Mouse (Mus musculus): ENCODE data around the gene Mrps7. TPM values are rescaled to one million over a fixed set of nuclear protein-coding genes. Genes with fewer than 3 reads are reported as not detected.
"Not testable (repeated sequence)": the region's sequence is repeated elsewhere in the genome, so short reads cannot be mapped to it uniquely, and the experiment has no call there.

The Mrps7 gene
- polyA plus RNA-seq, 1 experiment from 2014 or later = 105 TPM

GRCm38 (mm10) chr11:115645498-115645897 lies 41.8 kb downstream of the Mrps7 start:
- H3K27me3 ChIP-seq (ENCODE audit: control insufficient read depth, insufficient read depth, low read length) = not testable (repeated sequence)
- WGBS = 89% methylated on average over 14 of the region's 14 CpGs

DNA sequence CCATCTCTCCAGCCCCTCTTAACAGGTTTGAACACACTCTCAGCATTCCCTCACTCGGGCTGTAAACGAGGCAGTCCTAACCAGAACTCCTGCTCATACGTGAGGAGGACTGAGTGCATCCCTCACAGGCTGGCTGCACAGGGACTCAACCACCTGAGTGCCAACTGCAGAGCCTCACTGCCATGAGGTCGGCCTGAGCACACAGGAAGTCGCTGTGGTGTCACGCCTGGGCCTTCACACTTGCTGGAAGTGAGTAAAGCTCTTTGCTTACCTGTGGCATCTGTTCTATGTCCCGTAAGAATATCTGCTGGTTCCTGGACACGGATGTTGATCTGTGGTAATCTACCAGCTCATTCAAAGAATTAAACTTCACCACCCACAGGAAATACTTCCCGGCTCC lies 42.7 kb downstream of the Mrps7 start:
- no peaks in the 10 kb centered on the region for H3K27me3 ChIP-seq (ENCODE audit: control insufficient read depth, insufficient read depth, low read length)
- WGBS = 96% methylated on average over 9 of the region's 9 CpGs

More at GRCm38 (mm10) chr11:115645498-115645897, 41.8 kb downstream of the Mrps7 start:
- not testable (repeated sequence) for H3K36me3 ChIP-seq (ENCODE audit: control insufficient read depth, insufficient read depth, low read length); H3K9me3 ChIP-seq (ENCODE audit: control insufficient read depth, low read length); H3K27ac ChIP-seq (ENCODE audit: low read depth, low read length); ATAC-seq (ENCODE audit: low FRiP score); H3K4me1 ChIP-seq (replicated peaks; ENCODE audit: control insufficient read depth, insufficient read depth, low read length); H3K4me3 ChIP-seq (ENCODE audit: low read depth, low read length); DNase-seq (ENCODE audit: low spot score); H3K9ac ChIP-seq (ENCODE audit: low read depth, low read length); H3K4me2 ChIP-seq (replicated peaks; ENCODE audit: low read depth, low read length)

GRCm38 (mm10) chr11:115647459-115647858 lies 43.7 kb downstream of the Mrps7 start:
- Histone ChIP-seq H3K9me3 (ENCODE audit: control insufficient read depth, low read length) (no peaks in the 10 kb centered on the region), H3K4me3 (ENCODE audit: low read depth, low read length) (no peak overlapping the region), H3K27ac (ENCODE audit: low read depth, low read length) (no peak overlapping the region), H3K9ac (ENCODE audit: low read depth, low read length) (no peak overlapping the region), H3K27me3 (ENCODE audit: control insufficient read depth, insufficient read depth, low read length) (no peaks in the 10 kb centered on the region), H3K4me1 (replicated peaks; ENCODE audit: control insufficient read depth, insufficient read depth, low read length) (no peaks in the 10 kb centered on the region), H3K4me2 (replicated peaks; ENCODE audit: low read depth, low read length) (no peak overlapping the region), H3K36me3 (ENCODE audit: control insufficient read depth, insufficient read depth, low read length) (no peaks in the 10 kb centered on the region)
- WGBS = 64% methylated on average over 6 of the region's 6 CpGs
- DNase-seq (ENCODE audit: low spot score) (peak; percentile 80), ATAC-seq (ENCODE audit: low FRiP score) (no peak)

More for the DNA sequence above, 42.7 kb downstream of the Mrps7 start:
- Histone ChIP-seq H3K9ac (ENCODE audit: low read depth, low read length) (no peak overlapping the region), H3K4me2 (replicated peaks; ENCODE audit: low read depth, low read length) (no peak overlapping the region), H3K9me3 (ENCODE audit: control insufficient read depth, low read length) (no peaks in the 10 kb centered on the region), H3K27ac (ENCODE audit: low read depth, low read length) (no peak overlapping the region), H3K4me1 (replicated peaks; ENCODE audit: control insufficient read depth, insufficient read depth, low read length) (no peaks in the 10 kb centered on the region), H3K36me3 (ENCODE audit: control insufficient read depth, insufficient read depth, low read length) (no peaks in the 10 kb centered on the region), H3K4me3 (ENCODE audit: low read depth, low read length) (no peak overlapping the region)
- DNase-seq (ENCODE audit: low spot score) (no peak), ATAC-seq (ENCODE audit: low FRiP score) (no peak)

DNA sequence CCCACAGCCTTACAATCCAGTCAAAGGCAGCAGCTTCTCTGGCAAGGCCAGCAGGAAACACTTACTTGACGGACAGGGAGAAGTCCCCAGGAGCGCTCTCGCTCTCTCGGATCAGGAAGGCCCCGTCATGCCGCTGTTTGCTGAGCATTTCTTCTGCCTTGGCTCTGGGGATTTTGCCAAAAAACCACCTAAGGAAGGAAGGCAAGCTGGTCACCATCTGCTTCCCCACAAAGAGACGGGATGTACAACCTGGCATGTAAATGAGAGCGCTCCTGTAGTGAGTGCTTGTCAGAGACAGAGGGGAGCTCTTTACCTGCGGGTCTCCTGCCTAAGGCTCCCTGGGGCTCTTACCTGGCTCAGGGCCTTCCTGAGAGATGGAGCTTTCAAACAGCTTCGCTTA lies 46.0 kb downstream of the Mrps7 start:
- no peaks in the 10 kb centered on the region for H3K9me3 ChIP-seq (ENCODE audit: control insufficient read depth, low read length)
- no peak overlapping the region for H3K4me3 ChIP-seq (ENCODE audit: low read depth, low read length)
- H3K27ac ChIP-seq (ENCODE audit: low read depth, low read length) = no peak overlapping the region
- DNase-seq (ENCODE audit: low spot score) (no peak), ATAC-seq (ENCODE audit: low FRiP score) (no peak)
- no peaks in the 10 kb centered on the region for H3K27me3 ChIP-seq (ENCODE audit: control insufficient read depth, insufficient read depth, low read length)
- H3K4me2 ChIP-seq (replicated peaks; ENCODE audit: low read depth, low read length) = no peak overlapping the region
- 71% methylated on average over 10 of the region's 10 CpGs for WGBS
- H3K9ac ChIP-seq (ENCODE audit: low read depth, low read length) = no peak overlapping the region
- H3K36me3 ChIP-seq (ENCODE audit: control insufficient read depth, insufficient read depth, low read length) = no peaks in the 10 kb centered on the region
- H3K4me1 ChIP-seq (replicated peaks; ENCODE audit: control insufficient read depth, insufficient read depth, low read length) = no peaks in the 10 kb centered on the region

DNA sequence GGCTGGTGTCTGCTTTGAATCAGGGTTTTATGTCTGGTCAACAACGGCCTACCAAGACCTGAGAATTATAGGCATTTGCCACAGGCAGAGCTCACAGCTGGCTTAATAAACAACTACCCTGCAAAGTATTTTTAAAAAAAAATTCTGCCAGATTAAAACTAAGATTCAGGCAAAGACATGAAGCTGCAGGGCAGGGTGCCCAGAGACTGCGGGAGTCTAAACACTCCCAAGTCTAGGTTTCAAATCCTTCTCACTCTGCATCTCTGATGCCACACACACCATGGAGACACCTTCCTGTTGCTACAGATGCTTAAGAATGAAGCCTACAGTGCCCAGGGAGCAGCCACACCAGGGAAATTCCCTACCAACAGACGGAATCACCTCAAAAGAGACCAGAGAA lies 48.0 kb downstream of the Mrps7 start:
- no peaks in the 10 kb centered on the region for H3K4me1 ChIP-seq (replicated peaks; ENCODE audit: control insufficient read depth, insufficient read depth, low read length)
- 93% methylated on average over 3 of the region's 3 CpGs for WGBS
- no peak for DNase-seq (ENCODE audit: low spot score)
- no peak overlapping the region for H3K4me2 ChIP-seq (replicated peaks; ENCODE audit: low read depth, low read length)
- no peaks in the 10 kb centered on the region for H3K9me3 ChIP-seq (ENCODE audit: control insufficient read depth, low read length)
- H3K27ac ChIP-seq (ENCODE audit: low read depth, low read length) = no peak overlapping the region
- no peak overlapping the region for H3K4me3 ChIP-seq (ENCODE audit: low read depth, low read length)
- no peaks in the 10 kb centered on the region for H3K27me3 ChIP-seq (ENCODE audit: control insufficient read depth, insufficient read depth, low read length)
- no peak overlapping the region for H3K9ac ChIP-seq (ENCODE audit: low read depth, low read length)
- H3K36me3 ChIP-seq (ENCODE audit: control insufficient read depth, insufficient read depth, low read length) = no peaks in the 10 kb centered on the region
- ATAC-seq (ENCODE audit: low FRiP score) = no peak

- Histone ChIP-seq H3K9ac (ENCODE audit: low read depth, low read length) (no peak overlapping the region), H3K4me3 (ENCODE audit: low read depth, low read length) (no peak overlapping the region), H3K9me3 (ENCODE audit: control insufficient read depth, low read length) (no peaks in the 10 kb centered on the region), H3K27me3 (ENCODE audit: control insufficient read depth, insufficient read depth, low read length) (no peaks in the 10 kb centered on the region), H3K4me1 (replicated peaks; ENCODE audit: control insufficient read depth, insufficient read depth, low read length) (no peaks in the 10 kb centered on the region), H3K27ac (ENCODE audit: low read depth, low read length) (no peak overlapping the region), H3K4me2 (replicated peaks; ENCODE audit: low read depth, low read length) (no peak overlapping the region), H3K36me3 (ENCODE audit: control insufficient read depth, insufficient read depth, low read length) (no peaks in the 10 kb centered on the region)
- no peak for DNase-seq (ENCODE audit: low spot score)
- no peak for ATAC-seq (ENCODE audit: low FRiP score)
- 92% methylated on average over 3 of the region's 3 CpGs for WGBS
Measured at GRCm38 (mm10) chr11:115653194-115653593, 49.5 kb downstream of the Mrps7 start.

GRCm38 (mm10) chr11:115654128-115654527 lies 50.4 kb downstream of the Mrps7 start:
- Histone ChIP-seq H3K27me3 (ENCODE audit: control insufficient read depth, insufficient read depth, low read length) (no peaks in the 10 kb centered on the region), H3K4me3 (ENCODE audit: low read depth, low read length) (no peak overlapping the region), H3K36me3 (ENCODE audit: control insufficient read depth, insufficient read depth, low read length) (no peaks in the 10 kb centered on the region), H3K9ac (ENCODE audit: low read depth, low read length) (no peak overlapping the region), H3K9me3 (ENCODE audit: control insufficient read depth, low read length) (no peaks in the 10 kb centered on the region), H3K27ac (ENCODE audit: low read depth, low read length) (no peak overlapping the region), H3K4me1 (replicated peaks; ENCODE audit: control insufficient read depth, insufficient read depth, low read length) (no peaks in the 10 kb centered on the region), H3K4me2 (replicated peaks; ENCODE audit: low read depth, low read length) (no peak overlapping the region)
- ATAC-seq (ENCODE audit: low FRiP score) (no peak), DNase-seq (ENCODE audit: low spot score) (no peak)
- WGBS = 79% methylated on average over 2 of the region's 2 CpGs

Other genes starting within 250 kb of the Mrps7 start
- gene Hid1, start 236.2 kb upstream of the Mrps7 start, polyA plus RNA-seq (2014; fragmentation: Nextera tagmentation; extraction: Ambion mirVana) = 10.9 and 15.3 TPM in 2 replicates
- 19.0 and 20.0 TPM in 2 replicates for gene Cdr2l, start 222.0 kb upstream of the Mrps7 start, polyA plus RNA-seq (2014; fragmentation: Nextera tagmentation; extraction: Ambion mirVana)
- gene Mrpl58, start 200.2 kb upstream of the Mrps7 start, polyA plus RNA-seq (2014; fragmentation: Nextera tagmentation; extraction: Ambion mirVana) = 226 and 243 TPM in 2 replicates
- 899 and 905 TPM in 2 replicates for gene Atp5h, start 184.0 kb upstream of the Mrps7 start, polyA plus RNA-seq (2014; fragmentation: Nextera tagmentation; extraction: Ambion mirVana)
- 21.0 and 27.5 TPM in 2 replicates for gene Kctd2, start 183.8 kb upstream of the Mrps7 start, polyA plus RNA-seq (2014; fragmentation: Nextera tagmentation; extraction: Ambion mirVana)
- not detected in 2 replicates for gene Trim80, start 163.4 kb upstream of the Mrps7 start, polyA plus RNA-seq (2014; fragmentation: Nextera tagmentation; extraction: Ambion mirVana)
- gene Slc16a5, start 141.5 kb upstream of the Mrps7 start, polyA plus RNA-seq (2014; fragmentation: Nextera tagmentation; extraction: Ambion mirVana) = 0.11 TPM in 1 of 2 replicates, not detected in the other
- gene Armc7, start 128.3 kb upstream of the Mrps7 start, polyA plus RNA-seq (2014; fragmentation: Nextera tagmentation; extraction: Ambion mirVana) = 7.5 and 9.0 TPM in 2 replicates
- gene Nt5c, start 112.1 kb upstream of the Mrps7 start, polyA plus RNA-seq (2014; fragmentation: Nextera tagmentation; extraction: Ambion mirVana) = 75.8 and 84.6 TPM in 2 replicates
- gene Jpt1, start 89.5 kb upstream of the Mrps7 start, polyA plus RNA-seq (2014; fragmentation: Nextera tagmentation; extraction: Ambion mirVana) = 990 and 1,006 TPM in 2 replicates
- gene Sumo2, start 67.6 kb upstream of the Mrps7 start, polyA plus RNA-seq (2014; fragmentation: Nextera tagmentation; extraction: Ambion mirVana) = 1,523 and 1,527 TPM in 2 replicates
- gene Nup85, start 39.5 kb upstream of the Mrps7 start, polyA plus RNA-seq (2014; fragmentation: Nextera tagmentation; extraction: Ambion mirVana) = 156 and 175 TPM in 2 replicates
- gene Gga3, start 126 bp downstream of the Mrps7 start, polyA plus RNA-seq (2014; fragmentation: Nextera tagmentation; extraction: Ambion mirVana) = 24.7 and 25.1 TPM in 2 replicates
- 14.2 and 17.7 TPM in 2 replicates for gene Mif4gd, start 9.0 kb downstream of the Mrps7 start, polyA plus RNA-seq (2014; fragmentation: Nextera tagmentation; extraction: Ambion mirVana)
- 24.9 and 27.1 TPM in 2 replicates for gene Slc25a19, start 24.4 kb downstream of the Mrps7 start, polyA plus RNA-seq (2014; fragmentation: Nextera tagmentation; extraction: Ambion mirVana)
- gene Grb2, start 104.7 kb downstream of the Mrps7 start, polyA plus RNA-seq (2014; fragmentation: Nextera tagmentation; extraction: Ambion mirVana) = 76.7 and 79.2 TPM in 2 replicates
- 15.5 and 16.4 TPM in 2 replicates for gene Tmem94, start 161.5 kb downstream of the Mrps7 start, polyA plus RNA-seq (2014; fragmentation: Nextera tagmentation; extraction: Ambion mirVana)
- 12.2 and 12.9 TPM in 2 replicates for gene Caskin2, start 209.7 kb downstream of the Mrps7 start, polyA plus RNA-seq (2014; fragmentation: Nextera tagmentation; extraction: Ambion mirVana)
- 17.9 and 21.3 TPM in 2 replicates for gene Tsen54, start 210.8 kb downstream of the Mrps7 start, polyA plus RNA-seq (2014; fragmentation: Nextera tagmentation; extraction: Ambion mirVana)
- 3.8 and 5.4 TPM in 2 replicates for gene Llgl2, start 220.1 kb downstream of the Mrps7 start, polyA plus RNA-seq (2014; fragmentation: Nextera tagmentation; extraction: Ambion mirVana)